Mouse (Mus musculus): ENCODE data around the gene Gm5751.
A peak's percentile ranks its signal among the peaks of the same experiment; 100 is the strongest.
"Not testable (repeated sequence)": the region's sequence is repeated elsewhere in the genome, so short reads cannot be mapped to it uniquely, and the experiment has no call there.

Gm5751 gene

DNA sequence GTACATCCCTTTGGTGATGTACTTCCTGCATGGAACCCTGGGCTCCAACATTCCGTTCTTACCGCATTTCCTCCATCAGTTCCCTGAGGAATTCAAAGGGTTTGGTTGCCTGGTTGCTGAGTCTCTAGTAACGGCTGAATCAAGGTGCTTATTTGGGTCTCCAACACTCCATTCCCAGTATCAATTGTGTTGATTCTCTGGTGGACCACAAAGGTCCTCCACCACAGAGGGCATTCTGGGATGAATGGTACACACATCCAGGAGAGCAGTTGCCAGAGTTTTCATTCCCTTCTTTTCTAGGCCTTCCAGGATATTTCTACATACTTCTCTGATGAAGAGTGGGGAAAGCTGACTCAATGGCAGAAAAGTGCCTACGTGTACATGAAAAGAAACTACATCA, at the start of gene Gm5751:
TSS of gene Gm5751 (plus strand) at position 301 of the 400 bp plus-strand sequence.
- not testable (repeated sequence) for DNase-seq (ENCODE audit: low spot score in 2 of 2)

GRCm38 (mm10) chrX:8832043-8832442, 42.0 kb upstream of the Gm5751 start:
- DNase-seq (ENCODE audit: low spot score in 2 of 2): peak in 1 of 2 experiments; percentile 0

GRCm38 (mm10) chrX:8843694-8844093, 30.4 kb upstream of the Gm5751 start, which contains the start of gene Gm6592:
Gene Gm6592 (plus strand): TSS chrX:8843994.
- DNase-seq (ENCODE audit: low spot score in 2 of 2): no peak

- no peak for DNase-seq (ENCODE audit: low spot score in 2 of 2)
Observed at GRCm38 (mm10) chrX:8852486-8852885, 21.6 kb upstream of the Gm5751 start.

DNA sequence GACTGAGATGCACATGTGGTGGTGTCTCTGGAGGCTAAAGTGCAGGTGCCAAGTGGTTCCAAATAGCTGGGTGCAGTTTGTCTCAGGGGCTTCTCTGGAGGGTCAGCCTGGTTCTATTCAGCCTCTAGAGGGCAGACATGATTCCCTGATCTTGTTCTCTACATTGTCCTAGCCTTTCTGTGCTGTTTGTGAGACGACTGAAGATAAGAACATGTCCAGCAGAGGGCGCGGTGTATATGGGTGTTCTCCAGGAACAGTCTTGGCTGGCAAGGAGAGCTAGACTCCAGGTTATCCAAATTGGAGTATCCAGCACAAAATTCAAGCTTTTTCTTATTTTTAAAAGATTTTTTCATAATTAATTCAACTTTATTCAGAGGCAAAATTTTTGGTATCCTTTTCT, 9.7 kb upstream of the Gm5751 start:
- peak; percentile 5 to 30 for DNase-seq (ENCODE audit: low spot score in 2 of 2)

DNA sequence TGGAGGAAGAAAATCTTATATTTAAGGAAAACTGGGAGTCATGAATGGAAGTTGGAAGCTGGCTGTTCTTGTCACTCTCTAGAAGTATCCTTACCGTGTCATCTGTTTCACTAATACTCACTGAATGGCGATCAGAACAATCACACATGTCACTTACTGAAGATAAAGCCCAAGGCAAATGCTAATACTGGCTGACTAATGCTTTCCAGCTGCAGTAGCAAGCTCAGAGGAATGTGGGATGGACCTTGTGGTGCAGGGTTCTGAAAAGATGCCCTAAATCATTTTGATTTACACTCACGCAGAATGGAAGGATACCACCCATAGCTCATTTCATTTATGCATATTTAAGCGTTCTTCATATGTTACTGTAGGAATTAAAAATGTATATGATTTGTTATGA, 10.3 kb downstream of the Gm5751 start:
- no peak for DNase-seq (ENCODE audit: low spot score in 2 of 2)

GRCm38 (mm10) chrX:8891975-8892342, 17.9 kb downstream of the Gm5751 start:
- no peak for DNase-seq (ENCODE audit: low spot score in 2 of 2)

DNA sequence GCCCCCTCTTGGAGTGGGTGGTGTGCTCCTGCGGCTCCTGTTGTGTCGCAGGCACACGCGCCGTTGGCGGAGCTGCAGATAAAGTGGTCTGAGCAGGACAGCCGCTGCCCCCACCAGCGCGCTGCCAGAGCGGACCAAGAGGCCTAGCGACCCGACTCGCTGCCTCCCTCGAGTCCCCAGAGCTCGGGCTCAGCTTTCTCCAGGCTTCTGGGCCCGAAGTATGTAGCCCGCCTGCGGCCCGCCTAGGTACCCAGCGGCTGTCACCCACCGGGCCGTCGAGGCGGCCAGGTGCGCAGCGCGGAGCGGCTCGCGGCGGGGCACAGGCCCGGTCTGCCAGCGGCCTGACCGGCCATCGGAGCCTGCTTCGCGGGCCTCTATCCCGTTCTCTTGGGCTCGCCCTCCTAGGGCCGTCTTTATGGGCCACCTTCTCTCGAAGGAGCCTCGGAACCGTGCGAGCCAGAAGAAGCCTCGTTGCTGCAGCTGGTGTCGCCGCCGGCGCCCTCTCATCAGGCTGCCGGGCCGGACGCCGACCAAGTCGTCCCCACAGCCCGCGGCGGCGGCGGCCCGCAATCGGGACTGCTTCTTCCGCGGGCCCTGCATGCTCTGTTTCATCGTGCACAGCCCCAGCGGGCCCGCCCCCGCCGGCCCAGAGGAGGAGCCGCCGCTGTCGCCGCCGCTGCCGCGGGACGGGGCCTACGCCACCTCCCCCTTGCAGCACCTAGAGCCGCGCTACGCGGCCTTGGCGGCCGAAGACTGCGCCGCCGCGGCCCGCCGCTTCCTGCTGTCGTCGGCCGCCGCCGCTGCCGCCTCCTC, 18.5 kb downstream of the Gm5751 start, which contains the start of gene B630019K06Rik:
TSS of gene B630019K06Rik (plus strand) at position 40 of the 813 bp plus-strand sequence.
- DNase-seq (ENCODE audit: low spot score in 2 of 2): peak; percentile 47 to 59

- no peak for DNase-seq (ENCODE audit: low spot score in 2 of 2)
Observed at GRCm38 (mm10) chrX:8893182-8893651, 19.2 kb downstream of the Gm5751 start.

DNA sequence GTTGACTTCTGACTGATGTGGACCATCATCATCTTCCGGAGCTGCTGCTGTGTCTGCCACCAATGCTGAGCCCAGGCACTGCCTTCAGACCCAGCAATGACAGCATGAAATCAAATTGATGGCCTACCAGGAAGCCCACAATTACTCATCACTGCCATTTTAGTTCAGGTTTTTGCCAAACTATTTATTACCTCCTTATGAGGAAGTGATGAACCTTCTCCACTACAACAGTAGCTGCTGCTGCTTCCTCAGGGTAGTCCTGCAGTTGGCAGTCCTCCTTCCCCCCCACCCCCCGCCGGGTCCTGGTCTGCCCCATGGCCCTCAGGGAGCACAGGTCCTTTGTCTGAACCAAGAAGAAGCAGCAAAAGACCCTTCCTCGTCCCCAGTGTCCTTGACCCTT, 26.8 kb downstream of the Gm5751 start:
- DNase-seq (ENCODE audit: low spot score in 2 of 2): no peak

- DNase-seq (ENCODE audit: low spot score in 2 of 2): no peak
Observed at GRCm38 (mm10) chrX:8901906-8902472, 27.9 kb downstream of the Gm5751 start.

DNA sequence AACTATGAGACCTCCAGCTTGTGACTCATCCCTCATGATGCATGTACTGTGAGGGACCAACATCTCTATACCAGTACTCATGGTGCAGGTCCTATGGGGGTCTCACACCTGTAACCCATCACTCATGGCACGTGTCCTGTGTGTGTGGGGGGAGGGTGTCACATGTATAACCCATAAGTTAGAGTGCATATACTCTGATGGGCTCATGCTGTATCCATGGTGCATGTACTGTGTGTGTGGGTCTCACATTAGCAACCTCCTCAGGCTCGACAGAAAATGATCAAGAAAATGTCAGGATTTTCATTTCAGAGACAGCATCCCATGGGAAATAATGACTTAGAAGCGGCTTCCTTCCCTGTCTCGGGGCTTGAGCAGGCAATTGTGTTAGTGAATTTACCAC, 47.0 kb downstream of the Gm5751 start:
- DNase-seq (ENCODE audit: low spot score in 2 of 2): no peak

GRCm38 (mm10) chrX:8921813-8922607, 48.0 kb downstream of the Gm5751 start:
- no peak for DNase-seq (ENCODE audit: low spot score in 2 of 2)

- no peak for DNase-seq (ENCODE audit: low spot score in 2 of 2)
Observed at GRCm38 (mm10) chrX:8927308-8927707, 53.3 kb downstream of the Gm5751 start.

Data from spleen, postnatal 36 days (tissue).